Mouse (Mus musculus) C2C12 (cell line): Measurements from ENCODE around the gene Gpr137b.
"Not testable (repeated sequence)": the region's sequence is repeated elsewhere in the genome, so short reads cannot be mapped to it uniquely, and the experiment has no call there.

Experiments
- CEBPB ChIP-seq: IDR thresholded peaks from one replicate; pipeline ENCODE4 v1.6.1; 2011; ENCODE audit warnings: low read depth, mild to moderate bottlenecking, control low read depth, moderate library complexity
- CTCF ChIP-seq: IDR thresholded peaks from one replicate; pipeline ENCODE4 v1.5.1; 2011; ENCODE audit not compliant: control insufficient read depth, insufficient read depth, insufficient read length
- FOSL1 ChIP-seq: IDR thresholded peaks from one replicate; pipeline ENCODE4 v1.8.0; 2011; ENCODE audit warnings: mild to moderate bottlenecking, low read length; ENCODE audit not compliant: poor library complexity, insufficient read depth, severe bottlenecking
- MAX ChIP-seq: IDR thresholded peaks from one replicate; pipeline ENCODE4 v1.6.1; 2011; ENCODE audit warnings: mild to moderate bottlenecking, control low read depth
- MYOD1 ChIP-seq: IDR thresholded peaks from one replicate; pipeline ENCODE4 v1.6.1; 2011; ENCODE audit warnings: low read depth; ENCODE audit not compliant: control insufficient read depth, insufficient read length
- MYOG ChIP-seq: IDR thresholded peaks from one replicate; pipeline ENCODE4 v1.6.1; 2011; ENCODE audit not compliant: control insufficient read depth, insufficient read length; ENCODE audit errors: extremely low read depth
- USF1 ChIP-seq: IDR thresholded peaks from one replicate; pipeline ENCODE4 v1.6.1; 2011; ENCODE audit warnings: low read depth, mild to moderate bottlenecking, control low read depth, moderate library complexity

DNA sequence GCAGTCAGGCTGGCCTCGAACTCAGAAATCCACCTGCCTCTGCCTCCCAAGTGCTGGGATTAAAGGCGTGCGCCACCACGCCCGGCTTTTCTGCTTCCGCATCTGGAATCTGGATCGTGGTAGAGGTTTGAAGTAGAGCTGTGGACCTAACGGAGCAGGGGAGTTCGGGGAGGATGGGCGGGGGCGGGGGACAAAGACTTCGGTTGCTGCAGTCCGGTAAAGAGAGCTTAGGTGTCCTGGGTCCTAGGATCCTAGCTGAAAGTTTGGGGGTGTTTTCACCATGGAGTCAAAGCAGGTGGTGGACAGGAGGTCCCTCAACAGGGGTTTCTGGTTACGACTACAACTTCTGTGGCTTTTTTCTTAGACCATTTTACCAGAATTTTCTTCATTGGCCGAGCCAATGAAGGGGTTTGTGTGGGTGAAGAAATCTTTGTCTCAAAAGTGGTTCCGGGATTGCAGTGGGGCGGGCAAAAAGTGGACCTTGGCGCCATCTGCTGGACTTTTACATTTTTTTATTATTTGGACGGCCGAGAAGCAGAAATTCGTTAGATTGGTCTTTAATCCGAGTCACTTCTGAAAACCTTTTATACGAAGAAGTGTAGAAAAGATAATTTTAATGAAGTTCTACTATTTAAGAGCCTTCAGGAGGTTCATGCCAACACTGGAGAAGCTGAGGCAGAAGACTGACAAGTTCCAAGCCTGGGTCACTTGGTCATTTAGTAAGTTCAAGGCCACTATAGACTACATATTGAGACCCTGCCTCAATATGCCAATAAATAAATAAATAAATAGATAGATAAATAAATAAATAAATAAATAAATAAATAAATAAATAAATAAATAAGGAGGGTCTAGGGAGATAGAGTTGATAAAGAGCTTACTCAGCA, 21.5 kb upstream of the Gpr137b start:
- TF ChIP-seq MAX, USF1, CTCF, MYOG, MYOD1, CEBPB, FOSL1: not testable (repeated sequence)
